Mouse (Mus musculus): ENCODE measurements around the gene Olfr187. TPM values are rescaled to one million over a fixed set of nuclear protein-coding genes. Genes with fewer than 3 reads are reported as not detected.
"Not testable (repeated sequence)": the region's sequence is repeated elsewhere in the genome, so short reads cannot be mapped to it uniquely, and the experiment has no call there.

Gene Olfr187
- polyA plus RNA-seq (2011; ENCODE audit: insufficient read depth, insufficient read length, low replicate concordance, missing spikeins), result not detected in 2 replicates

DNA sequence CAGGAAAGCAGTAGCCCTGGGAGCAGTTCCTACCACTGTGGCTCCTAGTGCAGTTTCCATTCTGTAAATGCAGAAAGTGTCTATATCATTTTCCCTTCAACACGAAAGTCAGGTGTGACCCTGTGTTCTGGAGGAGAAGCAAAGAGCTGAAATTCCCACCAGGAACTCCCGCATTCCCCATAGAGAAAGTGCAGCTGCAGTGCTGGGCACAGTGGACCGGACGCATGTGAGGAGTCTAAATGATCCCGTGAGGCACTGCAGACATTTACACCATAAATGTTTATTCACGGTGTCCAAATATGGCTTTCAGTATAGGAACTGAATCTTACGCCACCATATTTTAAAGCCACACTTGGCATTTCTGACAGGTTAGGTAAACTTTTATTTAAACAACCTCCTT is at the start of gene Olfr187:
Olfr187 (minus strand) TSS at position 58 of the 400 bp plus-strand sequence.
- no peak within 1 kb of the TSS for H3K4me3 ChIP-seq (replicated peaks; ENCODE audit: control insufficient read depth, low read depth, low read length)
- H3K4me1 ChIP-seq (ENCODE audit: control insufficient read depth, insufficient read depth, low read length), result no peaks in the 10 kb centered on the region
- WGBS, result 85% methylated on average over 7 of the region's 7 CpGs
- no peak for TF ChIP-seq CTCF (IDR thresholded peaks at IDR 0.05; ENCODE audit: control insufficient read depth, insufficient read depth, low read length)
- no peak for TF ChIP-seq POLR2A (IDR thresholded peaks at IDR 0.05; ENCODE audit: borderline replicate concordance, control insufficient read depth, low read depth, low read length)
- H3K27ac ChIP-seq (ENCODE audit: control insufficient read depth, insufficient read depth, low read depth, low read length, poor library complexity), result no peak within 1 kb of the TSS

DNA sequence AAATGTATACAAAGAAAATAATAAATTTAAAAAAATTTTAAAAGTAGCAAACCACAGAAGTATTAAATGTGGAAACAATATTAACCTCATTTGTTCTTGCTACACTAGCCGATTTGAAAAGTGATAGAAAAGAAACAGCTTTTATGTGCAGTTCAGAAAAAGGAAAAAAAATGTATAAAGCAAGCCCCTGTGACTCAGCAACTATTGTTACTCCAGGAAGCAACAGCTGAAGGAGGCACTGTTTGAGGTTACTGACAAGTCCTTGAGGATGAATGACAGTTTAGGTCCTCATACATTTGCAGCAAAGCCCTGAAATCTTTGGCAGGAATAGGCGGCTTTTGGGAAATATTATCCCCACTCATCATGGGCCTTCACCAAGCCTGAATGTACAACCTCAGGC is 41.5 kb upstream of the Olfr187 start:
- 64% methylated on average over 2 of the region's 2 CpGs for WGBS
- H3K4me1 ChIP-seq (ENCODE audit: control insufficient read depth, insufficient read depth, low read length); H3K4me3 ChIP-seq (replicated peaks; ENCODE audit: control insufficient read depth, low read depth, low read length); H3K27ac ChIP-seq (ENCODE audit: control insufficient read depth, insufficient read depth, low read depth, low read length, poor library complexity): not testable (repeated sequence)

- no peak for TF ChIP-seq POLR2A (IDR thresholded peaks at IDR 0.05; ENCODE audit: borderline replicate concordance, control insufficient read depth, low read depth, low read length)
- TF ChIP-seq CTCF (IDR thresholded peaks at IDR 0.05; ENCODE audit: control insufficient read depth, insufficient read depth, low read length), result no peak
- 75% methylated on average over 5 of the region's 5 CpGs for WGBS
- no peaks in the 10 kb centered on the region for H3K4me1 ChIP-seq (ENCODE audit: control insufficient read depth, insufficient read depth, low read length)
- no peak within 1 kb of the TSS for H3K4me3 ChIP-seq (replicated peaks; ENCODE audit: control insufficient read depth, low read depth, low read length)
- no peak within 1 kb of the TSS for H3K27ac ChIP-seq (ENCODE audit: control insufficient read depth, insufficient read depth, low read depth, low read length, poor library complexity)
Measured at GRCm38 (mm10) chr16:59077905-59078304, 38.3 kb upstream of the Olfr187 start, which contains the start of gene Olfr190. Gene Olfr190, minus strand, starts transcription at chr16:59078005.

DNA sequence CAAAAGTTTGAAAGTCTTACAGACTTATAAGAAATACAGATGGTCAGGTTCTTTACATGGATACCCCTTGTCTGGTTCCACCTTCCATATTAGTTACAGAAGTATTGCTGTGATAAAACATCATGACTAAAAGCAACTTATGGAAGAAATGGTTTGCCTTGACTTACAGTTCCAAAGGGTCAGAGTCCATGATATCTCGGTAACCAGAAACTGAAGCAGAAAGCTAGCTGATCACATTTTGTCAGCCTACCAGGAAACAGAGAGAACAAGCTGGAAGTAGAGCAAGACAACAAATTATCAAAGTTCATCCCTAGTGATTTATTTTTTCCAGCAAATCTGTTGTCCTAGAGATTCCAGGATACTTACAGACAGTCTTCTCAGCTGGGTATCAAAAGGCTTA is 34.0 kb upstream of the Olfr187 start:
- 78% methylated on average over 1 of the region's 1 CpGs for WGBS
- Histone ChIP-seq H3K4me3 (replicated peaks; ENCODE audit: control insufficient read depth, low read depth, low read length) (no peak overlapping the region), H3K4me1 (ENCODE audit: control insufficient read depth, insufficient read depth, low read length) (no peaks in the 10 kb centered on the region), H3K27ac (ENCODE audit: control insufficient read depth, insufficient read depth, low read depth, low read length, poor library complexity) (no peak overlapping the region)
- TF ChIP-seq POLR2A (IDR thresholded peaks at IDR 0.05; ENCODE audit: borderline replicate concordance, control insufficient read depth, low read depth, low read length) (no peak), CTCF (IDR thresholded peaks at IDR 0.05; ENCODE audit: control insufficient read depth, insufficient read depth, low read length) (no peak)

DNA sequence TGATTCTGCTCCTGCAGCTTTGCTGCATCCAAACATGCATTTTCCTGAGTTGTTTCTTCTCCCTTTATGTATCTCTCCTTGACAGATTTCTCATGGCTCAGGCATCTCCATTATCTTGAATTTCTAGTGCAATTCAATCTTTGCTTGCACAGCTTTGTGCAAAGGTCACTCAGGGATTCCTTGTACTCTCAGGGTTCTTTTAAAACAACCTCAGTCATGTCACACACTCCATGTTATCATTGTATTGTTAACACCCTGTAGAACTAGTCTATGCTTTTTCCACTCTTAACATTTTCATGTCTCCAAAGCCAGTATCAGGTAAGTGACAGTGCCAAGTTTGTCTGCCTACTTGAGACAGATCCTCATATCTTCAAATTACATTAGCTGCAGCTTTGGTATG is 32.2 kb upstream of the Olfr187 start:
- Histone ChIP-seq H3K4me1 (ENCODE audit: control insufficient read depth, insufficient read depth, low read length) (no peaks in the 10 kb centered on the region), H3K27ac (ENCODE audit: control insufficient read depth, insufficient read depth, low read depth, low read length, poor library complexity) (no peak overlapping the region), H3K4me3 (replicated peaks; ENCODE audit: control insufficient read depth, low read depth, low read length) (no peak overlapping the region)
- TF ChIP-seq POLR2A (IDR thresholded peaks at IDR 0.05; ENCODE audit: borderline replicate concordance, control insufficient read depth, low read depth, low read length) (no peak), CTCF (IDR thresholded peaks at IDR 0.05; ENCODE audit: control insufficient read depth, insufficient read depth, low read length) (no peak)

DNA sequence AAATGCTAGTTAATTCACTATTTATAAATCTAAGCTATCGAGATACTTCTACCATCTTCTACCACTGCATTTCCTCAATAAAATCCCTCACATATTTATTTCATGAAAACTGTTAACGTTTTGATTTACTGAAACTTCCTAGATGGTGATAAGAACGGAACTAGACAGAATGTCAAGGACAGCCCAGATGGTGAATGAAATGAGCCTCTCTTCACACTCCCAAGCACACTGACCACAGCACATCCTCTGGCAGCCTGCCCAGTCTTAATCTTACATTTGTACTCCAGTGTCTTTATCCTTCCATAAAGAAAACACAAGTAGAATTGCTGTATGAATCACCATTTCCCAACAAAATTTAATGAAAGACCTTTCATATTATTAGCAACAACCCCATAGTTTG is 22.8 kb upstream of the Olfr187 start:
- WGBS, result 63% methylated on average over 3 of the region's 3 CpGs
- not testable (repeated sequence) for H3K4me1 ChIP-seq (ENCODE audit: control insufficient read depth, insufficient read depth, low read length); H3K4me3 ChIP-seq (replicated peaks; ENCODE audit: control insufficient read depth, low read depth, low read length); H3K27ac ChIP-seq (ENCODE audit: control insufficient read depth, insufficient read depth, low read depth, low read length, poor library complexity)

- WGBS, result 73% methylated on average over 2 of the region's 2 CpGs
- not testable (repeated sequence) for H3K4me3 ChIP-seq (replicated peaks; ENCODE audit: control insufficient read depth, low read depth, low read length)
Measured at GRCm38 (mm10) chr16:59049286-59049685, 9.7 kb upstream of the Olfr187 start.

DNA sequence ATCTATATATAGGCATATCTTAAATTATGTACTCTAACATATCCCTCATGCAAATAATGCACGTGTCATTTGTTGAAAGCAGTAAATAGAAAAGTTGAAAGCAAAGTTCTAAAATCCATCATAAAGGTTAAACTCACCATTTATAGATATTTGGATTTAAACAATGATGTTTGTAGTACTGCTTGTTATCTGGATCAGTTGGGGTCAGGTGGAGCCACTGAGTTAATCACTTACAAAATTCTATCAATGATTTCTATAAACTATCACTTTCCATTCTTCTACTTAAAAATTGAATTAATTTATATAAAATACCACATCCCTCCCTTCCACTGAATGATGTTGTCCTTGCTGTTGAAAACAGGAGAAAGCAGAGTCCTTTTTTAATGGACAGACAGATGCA is 9.3 kb upstream of the Olfr187 start:
- TF ChIP-seq CTCF (IDR thresholded peaks at IDR 0.05; ENCODE audit: control insufficient read depth, insufficient read depth, low read length) (no peak), POLR2A (IDR thresholded peaks at IDR 0.05; ENCODE audit: borderline replicate concordance, control insufficient read depth, low read depth, low read length) (no peak)
- no peaks in the 10 kb centered on the region for H3K4me1 ChIP-seq (ENCODE audit: control insufficient read depth, insufficient read depth, low read length)

More at GRCm38 (mm10) chr16:59049286-59049685, 9.7 kb upstream of the Olfr187 start:
- not testable (repeated sequence) for H3K27ac ChIP-seq (ENCODE audit: control insufficient read depth, insufficient read depth, low read depth, low read length, poor library complexity); H3K4me1 ChIP-seq (ENCODE audit: control insufficient read depth, insufficient read depth, low read length)

DNA sequence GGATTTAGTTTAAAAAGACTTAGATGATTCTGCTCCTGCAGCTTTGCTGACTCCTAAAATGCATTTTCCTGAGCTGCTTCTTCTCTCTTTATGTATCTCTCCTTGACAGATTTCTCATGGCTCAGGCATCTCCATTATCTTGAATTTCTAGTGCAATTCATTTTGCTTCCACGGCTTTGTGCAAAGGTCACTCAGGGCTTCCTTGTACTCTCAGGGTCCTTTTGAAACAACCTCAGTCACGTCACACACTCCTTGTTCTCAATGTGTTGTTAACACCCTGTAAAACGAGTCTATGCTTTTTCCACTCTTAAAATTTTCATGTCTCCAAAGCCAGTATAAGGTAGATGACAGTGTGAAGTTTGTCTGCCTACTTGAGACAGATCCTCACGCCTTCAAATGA is 8.0 kb upstream of the Olfr187 start:
- TF ChIP-seq CTCF (IDR thresholded peaks at IDR 0.05; ENCODE audit: control insufficient read depth, insufficient read depth, low read length), result no peak
- no peak for TF ChIP-seq POLR2A (IDR thresholded peaks at IDR 0.05; ENCODE audit: borderline replicate concordance, control insufficient read depth, low read depth, low read length)
- Histone ChIP-seq H3K4me3 (replicated peaks; ENCODE audit: control insufficient read depth, low read depth, low read length) (no peak overlapping the region), H3K4me1 (ENCODE audit: control insufficient read depth, insufficient read depth, low read length) (no peaks in the 10 kb centered on the region), H3K27ac (ENCODE audit: control insufficient read depth, insufficient read depth, low read depth, low read length, poor library complexity) (no peak overlapping the region)
- 56% methylated on average over 4 of the region's 4 CpGs for WGBS

More for the DNA sequence above, 9.3 kb upstream of the Olfr187 start:
- 64% methylated on average over 1 of the region's 1 CpGs for WGBS
- Histone ChIP-seq H3K27ac (ENCODE audit: control insufficient read depth, insufficient read depth, low read depth, low read length, poor library complexity) (no peak overlapping the region), H3K4me3 (replicated peaks; ENCODE audit: control insufficient read depth, low read depth, low read length) (no peak overlapping the region)

All from bone marrow, adult 2 months (tissue).